Mouse (Mus musculus) testis, adult 2 months (tissue): ENCODE measurements at regions not wholly inside any gene's neighbourhood (a gene's known extent, or its start where the extent isn't known, plus 50 kb on each side); places are given as distances from the start of the nearest gene placed in this dataset.

Experiments used
- CTCF ChIP-seq: fragments of 200-500 bp; IDR thresholded peaks from 2 replicates; pipeline ENCODE4 v1.5.1; 2012; ENCODE audit warnings: low read depth, mild to moderate bottlenecking, inconsistent platforms, low read length, moderate library complexity; ENCODE audit not compliant: control insufficient read depth, insufficient read depth, insufficient replicate concordance
- POLR2A ChIP-seq: fragments of 200-500 bp; IDR thresholded peaks from 2 replicates; pipeline ENCODE4 v1.6.1; 2012; ENCODE audit warnings: low read depth, mild to moderate bottlenecking, inconsistent platforms, low read length, moderate library complexity; ENCODE audit not compliant: control insufficient read depth

DNA sequence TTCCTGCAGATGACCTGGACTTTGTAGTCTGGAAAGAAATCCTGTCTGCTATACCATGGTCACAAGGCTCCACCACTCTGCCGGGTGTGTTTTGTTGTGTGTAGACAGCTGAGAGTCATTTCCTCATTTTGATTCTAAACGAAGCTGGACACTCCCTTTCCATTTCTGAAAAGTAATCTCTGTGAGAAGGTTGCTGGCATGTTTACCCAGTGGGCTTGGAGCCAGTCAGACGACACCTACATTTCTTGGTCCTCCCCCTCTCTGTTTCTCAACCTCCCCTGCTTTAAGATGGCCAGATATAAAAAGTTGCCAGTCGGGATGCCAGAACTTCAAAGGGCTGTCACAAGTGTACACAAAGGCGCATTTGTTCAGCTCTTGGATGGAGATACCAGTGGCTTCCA lies 100.8 kb upstream of the Agr3 start:
- TF ChIP-seq CTCF = no peak
- no peak for TF ChIP-seq POLR2A
